Mouse (Mus musculus) embryonic facial prominence, embryonic 10.5 days (tissue): ENCODE data around the gene Scn8a. TPM values are rescaled to one million over a fixed set of nuclear protein-coding genes. Genes with fewer than 3 reads are reported as not detected.

ENCODE experiments used
- DNase-seq: peaks from one replicate; pipeline ENCODE4 v3.0.0-alpha.2; 2017; ENCODE audit warnings: low spot score
- H3K27ac ChIP-seq: fragments of 300-500 bp; sonication (generic); replicated peaks from 2 replicates; pipeline ENCODE4 v1.5.1; 2016; ENCODE audit warnings: mild to moderate bottlenecking
- H3K27me3 ChIP-seq: fragments of 300-500 bp; sonication (generic); replicated peaks from 2 replicates; pipeline ENCODE4 v1.6.1; 2016; ENCODE audit warnings: low read depth, mild to moderate bottlenecking; ENCODE audit not compliant: poor library complexity, severe bottlenecking
- H3K36me3 ChIP-seq: fragments of 300-500 bp; sonication (generic); replicated peaks from 2 replicates; pipeline ENCODE4 v1.6.1; 2016; ENCODE audit warnings: mild to moderate bottlenecking, moderate library complexity
- H3K4me1 ChIP-seq: fragments of 300-500 bp; sonication (generic); 2 replicates; pipeline ENCODE4 v1.6.1; 2016
- H3K4me3 ChIP-seq: fragments of 300-500 bp; sonication (generic); 2 replicates; pipeline ENCODE4 v1.5.1; 2016; ENCODE audit warnings: mild to moderate bottlenecking, moderate library complexity
- H3K9me3 ChIP-seq: fragments of 300-500 bp; sonication (generic); 2 replicates; pipeline ENCODE4 v1.6.1; 2016; ENCODE audit warnings: mild to moderate bottlenecking
- WGBS: fragments of 180-500 bp; shearing (Covaris S2); methylation state at CpG from one replicate; pipeline ENCODE4 v1.1.7; 2016; 5-methylcytosine and 5-hydroxymethylcytosine counted together
- polyA plus RNA-seq: library from polyadenylated mRNA; unstranded; fragments of >200 nt; fragmentation: Nextera tagmentation; extraction: Ambion mirVana; gene quantifications from 2 replicates; pipeline ENCODE4 v1.2.1, GENCODE M21; 2016

Gene Scn8a
- polyA plus RNA-seq, 1 experiment from 2014 or later, result 7.3 TPM

- Histone ChIP-seq H3K4me1 (peaks cover 88% of the 10 kb centered on the region), H3K27me3 (no peaks in the 10 kb centered on the region), H3K4me3 (peak overlapping the region; percentile 99), H3K27ac (peak overlapping the region; percentile 99), H3K36me3 (peaks cover 11% of the 10 kb centered on the region), H3K9me3 (no peaks in the 10 kb centered on the region)
- 1% methylated on average over 30 of the region's 30 CpGs for WGBS
- DNase-seq, result peak; percentile 88
Observed at GRCm38 (mm10) chr15:101078731-101079156, 209.1 kb downstream of the Scn8a start.

- H3K4me3 ChIP-seq, result peak overlapping the region; percentile 5; the same call in 1 of the 2 replicates
- H3K36me3 ChIP-seq, result 0 out of 2 replicates have a peak, but pooled peaks cover 1% of the 10 kb centered on the region
- H3K4me1 ChIP-seq, result peaks cover 88% of the 10 kb centered on the region
- no peak for DNase-seq
- H3K27ac ChIP-seq, result peak overlapping the region; percentile 99
- 71% methylated on average over 9 of the region's 9 CpGs for WGBS
- no peaks in the 10 kb centered on the region for H3K9me3 ChIP-seq
- 0 out of 2 replicates have a peak, but pooled peaks cover 4% of the 10 kb centered on the region for H3K27me3 ChIP-seq
Observed at GRCm38 (mm10) chr15:101080031-101080520, 210.4 kb downstream of the Scn8a start.

- WGBS, result 58% methylated on average over 7 of the region's 7 CpGs
Observed at GRCm38 (mm10) chr15:101081035-101081548, 211.4 kb downstream of the Scn8a start.

GRCm38 (mm10) chr15:101082236-101082635, 212.6 kb downstream of the Scn8a start:
- peak overlapping the region; percentile 28; the same call in 1 of the 2 replicates for H3K4me3 ChIP-seq
- H3K27me3 ChIP-seq, result 0 out of 2 replicates have a peak, but pooled peaks cover 4% of the 10 kb centered on the region
- H3K36me3 ChIP-seq, result no peaks in the 10 kb centered on the region
- no peaks in the 10 kb centered on the region for H3K9me3 ChIP-seq
- DNase-seq, result peak; percentile 79
- WGBS, result 43% methylated on average over 4 of the region's 4 CpGs
- peaks cover 71% of the 10 kb centered on the region for H3K4me1 ChIP-seq
- H3K27ac ChIP-seq, result peak overlapping the region; percentile 84

More at GRCm38 (mm10) chr15:101081035-101081548, 211.4 kb downstream of the Scn8a start:
- no peak for DNase-seq
- Histone ChIP-seq H3K27me3 (0 out of 2 replicates have a peak, but pooled peaks cover 4% of the 10 kb centered on the region), H3K9me3 (no peaks in the 10 kb centered on the region), H3K27ac (peak overlapping the region; percentile 84), H3K36me3 (no peaks in the 10 kb centered on the region), H3K4me1 (peaks cover 80% of the 10 kb centered on the region), H3K4me3 (no peak overlapping the region)

- H3K4me3 ChIP-seq, result no peak overlapping the region
- H3K27me3 ChIP-seq, result 0 out of 2 replicates have a peak, but pooled peaks cover 4% of the 10 kb centered on the region
- peak overlapping the region; percentile 68 for H3K27ac ChIP-seq
- H3K9me3 ChIP-seq, result no peaks in the 10 kb centered on the region
- 69% methylated on average over 10 of the region's 10 CpGs for WGBS
- H3K36me3 ChIP-seq, result no peaks in the 10 kb centered on the region
- peaks cover 64% of the 10 kb centered on the region for H3K4me1 ChIP-seq
- no peak for DNase-seq
Observed at GRCm38 (mm10) chr15:101084499-101084898, 214.8 kb downstream of the Scn8a start.

GRCm38 (mm10) chr15:101086451-101086850, 216.8 kb downstream of the Scn8a start:
- Histone ChIP-seq H3K4me1 (peaks cover 47% of the 10 kb centered on the region), H3K27me3 (0 out of 2 replicates have a peak, but pooled peaks cover 8% of the 10 kb centered on the region), H3K9me3 (no peaks in the 10 kb centered on the region), H3K36me3 (no peaks in the 10 kb centered on the region), H3K27ac (peak overlapping the region; percentile 19; the same call in 1 of the 2 replicates), H3K4me3 (no peak overlapping the region)
- 76% methylated on average over 9 of the region's 9 CpGs for WGBS
- DNase-seq, result no peak

GRCm38 (mm10) chr15:101086956-101087355, 217.3 kb downstream of the Scn8a start:
- WGBS, result 84% methylated on average over 3 of the region's 3 CpGs
- 0 out of 2 replicates have a peak overlapping the region, but pooled peaks have one; percentile 30 for H3K27ac ChIP-seq
- H3K36me3 ChIP-seq, result no peaks in the 10 kb centered on the region
- no peaks in the 10 kb centered on the region for H3K9me3 ChIP-seq
- H3K4me3 ChIP-seq, result no peak overlapping the region
- DNase-seq, result no peak
- H3K27me3 ChIP-seq, result 0 out of 2 replicates have a peak, but pooled peaks cover 10% of the 10 kb centered on the region
- H3K4me1 ChIP-seq, result peaks cover 45% of the 10 kb centered on the region

- no peaks in the 10 kb centered on the region for H3K9me3 ChIP-seq
- H3K4me3 ChIP-seq, result no peak overlapping the region
- peaks cover 47% of the 10 kb centered on the region for H3K4me1 ChIP-seq
- H3K27me3 ChIP-seq, result 0 out of 2 replicates have a peak, but pooled peaks cover 10% of the 10 kb centered on the region
- H3K27ac ChIP-seq, result no peak overlapping the region
- 73% methylated on average over 4 of the region's 4 CpGs for WGBS
- H3K36me3 ChIP-seq, result no peaks in the 10 kb centered on the region
- no peak for DNase-seq
Observed at GRCm38 (mm10) chr15:101088291-101088690, 218.6 kb downstream of the Scn8a start.

- H3K36me3 ChIP-seq, result no peaks in the 10 kb centered on the region
- no peak overlapping the region for H3K4me3 ChIP-seq
- WGBS, result 92% methylated on average over 8 of the region's 8 CpGs
- H3K27me3 ChIP-seq, result peaks cover 11% of the 10 kb centered on the region; the same call in 1 of the 2 replicates
- peaks cover 63% of the 10 kb centered on the region for H3K4me1 ChIP-seq
- no peaks in the 10 kb centered on the region for H3K9me3 ChIP-seq
- H3K27ac ChIP-seq, result peak overlapping the region; percentile 90; the same call in 1 of the 2 replicates
- no peak for DNase-seq
Observed at GRCm38 (mm10) chr15:101091551-101091950, 221.9 kb downstream of the Scn8a start.

GRCm38 (mm10) chr15:101092121-101092828, 222.6 kb downstream of the Scn8a start:
- H3K27me3 ChIP-seq, result peaks cover 18% of the 10 kb centered on the region; the same call in 1 of the 2 replicates
- peak overlapping the region; percentile 42; the same call in 1 of the 2 replicates for H3K4me3 ChIP-seq

GRCm38 (mm10) chr15:101092829-101093648, 223.4 kb downstream of the Scn8a start:
- Histone ChIP-seq H3K4me3 (peak overlapping the region; percentile 42), H3K27me3 (peaks cover 23% of the 10 kb centered on the region; the same call in 1 of the 2 replicates), H3K4me1 (peaks cover 77% of the 10 kb centered on the region), H3K36me3 (no peaks in the 10 kb centered on the region), H3K27ac (peak overlapping the region; percentile 90), H3K9me3 (no peaks in the 10 kb centered on the region)
- WGBS, result 6% methylated on average over 25 of the region's 25 CpGs
- peak; percentile 87 for DNase-seq

More at GRCm38 (mm10) chr15:101092121-101092828, 222.6 kb downstream of the Scn8a start:
- peak; percentile 57 for DNase-seq
- 20% methylated on average over 14 of the region's 14 CpGs for WGBS
- peaks cover 71% of the 10 kb centered on the region for H3K4me1 ChIP-seq
- no peaks in the 10 kb centered on the region for H3K36me3 ChIP-seq
- H3K9me3 ChIP-seq, result no peaks in the 10 kb centered on the region
- H3K27ac ChIP-seq, result peak overlapping the region; percentile 90

GRCm38 (mm10) chr15:101093988-101094387, 224.3 kb downstream of the Scn8a start:
- H3K27ac ChIP-seq, result peak overlapping the region; percentile 90
- no peaks in the 10 kb centered on the region for H3K36me3 ChIP-seq
- peaks cover 78% of the 10 kb centered on the region for H3K4me1 ChIP-seq
- peaks cover 28% of the 10 kb centered on the region for H3K27me3 ChIP-seq
- DNase-seq, result peak; percentile 64
- peak overlapping the region; percentile 25 for H3K4me3 ChIP-seq
- no peaks in the 10 kb centered on the region for H3K9me3 ChIP-seq
- WGBS, result 33% methylated on average over 6 of the region's 6 CpGs
